Mouse (Mus musculus): ENCODE data around the gene Ptgr2. TPM values are rescaled to one million over a fixed set of nuclear protein-coding genes. Genes with fewer than 3 reads are reported as not detected.
A peak's percentile ranks its signal among the peaks of the same experiment; 100 is the strongest.
"Not testable (repeated sequence)": the region's sequence is repeated elsewhere in the genome, so short reads cannot be mapped to it uniquely, and the experiment has no call there.

Ptgr2 gene
- 19.9 and 21.6 TPM in 2 replicates for polyA plus RNA-seq (2016; fragmentation: Nextera tagmentation; extraction: Ambion mirVana)

DNA sequence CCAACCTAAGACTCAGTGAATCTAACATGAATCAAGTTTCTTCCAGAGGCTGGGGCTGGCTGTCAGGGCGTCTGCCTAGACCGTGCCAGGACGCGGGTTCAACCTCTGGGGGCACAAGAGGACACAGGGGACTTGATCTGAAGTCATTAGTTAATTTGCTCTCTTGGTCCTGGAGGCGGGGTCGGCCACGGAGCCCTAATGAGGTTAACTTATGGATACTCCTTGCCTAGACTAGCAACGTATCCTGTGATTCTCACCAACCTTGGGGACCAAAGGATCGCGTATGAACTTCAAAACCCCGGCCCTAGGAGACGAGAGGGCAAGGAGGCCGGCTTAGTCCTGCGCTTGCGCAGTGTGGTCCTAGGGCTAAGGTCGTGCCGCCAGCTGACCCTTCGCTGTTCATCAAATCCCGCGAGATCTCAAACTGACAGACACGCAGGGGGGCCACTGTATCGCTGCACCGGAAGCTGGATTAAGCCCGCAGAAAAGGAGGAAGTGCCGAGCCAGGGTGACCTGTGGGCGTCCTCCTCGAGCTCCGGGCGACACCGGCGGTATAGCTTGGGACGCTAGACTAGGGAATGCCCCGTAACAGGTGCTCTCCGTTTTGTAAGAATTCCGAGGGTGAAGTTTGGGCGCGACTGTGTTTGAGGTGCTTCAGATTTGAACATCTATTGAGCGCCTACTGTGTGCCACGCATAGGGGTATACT lies at the start of gene Ptgr2:
Ptgr2 (plus strand) TSS at position 348 of the 708 bp plus-strand sequence.
- Histone ChIP-seq H3K36me3 (no peaks in the 10 kb centered on the region), H3K4me1 (peaks cover 16% of the 10 kb centered on the region), H3K27ac (replicated peaks) (peak within 1 kb of the TSS; percentile 87), H3K9me3 (replicated peaks) (no peaks in the 10 kb centered on the region; the same call in 1 of the 2 replicates), H3K4me3 (peak within 1 kb of the TSS; percentile 60), H3K27me3 (ENCODE audit: low read depth, poor library complexity, severe bottlenecking) (no peaks in the 10 kb centered on the region)
- under 1% methylated on average over 39 of the region's 39 CpGs for WGBS
- DNase-seq (ENCODE audit: low spot score) = peak; percentile 96

DNA sequence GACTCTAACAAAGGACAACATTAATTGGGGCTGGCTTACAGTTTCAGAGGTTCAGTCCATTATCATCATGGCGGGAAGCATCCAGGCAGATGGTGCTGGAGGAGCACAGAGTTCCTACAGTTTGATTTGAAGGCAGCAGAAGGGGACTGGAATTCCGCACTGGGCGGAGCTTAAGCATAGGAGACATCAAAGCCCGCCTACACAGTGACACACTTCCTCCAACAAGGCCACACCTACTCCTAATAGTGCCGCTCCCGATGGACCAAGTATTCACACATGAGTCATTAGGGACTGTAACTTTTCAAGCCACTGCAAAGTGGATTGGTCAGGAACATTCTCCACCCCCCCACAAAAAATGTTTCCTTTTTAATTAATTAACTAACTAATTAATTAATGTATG lies 49.5 kb upstream of the Ptgr2 start:
- Histone ChIP-seq H3K4me3 (no peak overlapping the region), H3K4me1 (peaks cover 6% of the 10 kb centered on the region), H3K27me3 (ENCODE audit: low read depth, poor library complexity, severe bottlenecking) (no peaks in the 10 kb centered on the region), H3K9me3 (replicated peaks) (no peaks in the 10 kb centered on the region), H3K36me3 (no peaks in the 10 kb centered on the region), H3K27ac (replicated peaks) (no peak overlapping the region)
- WGBS = 96% methylated on average over 6 of the region's 6 CpGs
- DNase-seq (ENCODE audit: low spot score) = no peak

DNA sequence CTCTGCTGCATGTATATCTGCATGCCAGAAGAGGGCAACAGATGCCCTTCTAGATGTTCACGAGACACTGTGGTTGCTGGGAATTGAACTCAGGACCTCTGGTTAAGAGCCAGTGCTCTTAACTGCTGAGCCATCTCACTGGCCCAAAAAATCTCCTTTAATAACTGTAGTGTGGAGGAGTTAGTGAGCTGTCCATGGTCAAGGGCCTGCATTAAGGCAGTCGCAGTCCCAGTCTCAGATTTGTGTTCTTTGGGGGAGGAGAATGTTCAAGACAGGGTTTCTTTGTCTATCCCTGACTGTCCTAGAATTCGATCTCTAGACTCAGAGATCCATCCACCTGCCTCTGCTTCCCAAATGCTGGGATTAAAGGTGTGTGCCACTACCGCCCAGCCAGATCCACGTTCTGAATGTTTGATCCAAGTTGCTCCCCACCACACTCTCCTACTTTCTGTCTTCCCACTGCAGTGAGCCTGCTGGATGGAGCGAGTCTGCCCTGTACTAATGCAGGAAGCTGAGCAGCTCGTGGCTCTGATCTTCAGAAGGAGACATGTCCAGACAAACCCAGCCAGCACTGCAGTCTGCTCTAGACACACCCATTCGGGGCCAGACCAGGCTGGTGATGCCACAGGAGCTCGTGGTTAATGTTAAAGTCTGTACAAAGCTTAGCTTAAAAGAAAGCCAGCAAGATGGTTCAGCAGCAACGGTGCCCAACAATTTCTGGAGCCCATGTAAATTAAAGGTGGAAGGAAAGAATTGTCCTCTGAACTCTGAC lies 48.9 kb upstream of the Ptgr2 start:
- WGBS = 85% methylated on average over 10 of the region's 10 CpGs
- Histone ChIP-seq H3K27ac (replicated peaks) (no peak overlapping the region), H3K27me3 (ENCODE audit: low read depth, poor library complexity, severe bottlenecking) (no peaks in the 10 kb centered on the region)

DNA sequence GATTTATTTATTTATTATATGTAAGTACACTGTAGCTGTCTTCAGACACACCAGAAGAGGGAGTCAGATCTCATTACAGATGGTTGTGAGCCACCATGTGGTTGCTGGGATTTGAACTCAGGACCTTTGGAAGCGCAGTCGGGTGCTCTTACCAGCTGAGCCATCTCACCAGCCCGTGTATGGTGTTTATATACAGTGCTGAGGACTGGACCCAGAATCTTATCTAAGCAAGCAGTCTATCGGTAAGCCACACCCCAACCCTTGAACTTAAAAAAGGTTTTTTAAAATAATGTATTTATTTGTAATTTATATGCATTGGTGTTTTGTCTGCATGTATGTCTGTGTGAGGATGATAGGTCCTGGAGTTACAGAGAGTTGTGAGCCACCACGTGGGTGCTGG lies 48.0 kb upstream of the Ptgr2 start:
- H3K4me3 ChIP-seq; H3K9me3 ChIP-seq (replicated peaks); H3K27me3 ChIP-seq (ENCODE audit: low read depth, poor library complexity, severe bottlenecking); H3K4me1 ChIP-seq; H3K27ac ChIP-seq (replicated peaks); H3K36me3 ChIP-seq; DNase-seq (ENCODE audit: low spot score): not testable (repeated sequence)
- 89% methylated on average over 5 of the region's 5 CpGs for WGBS

More for the DNA sequence above, 48.9 kb upstream of the Ptgr2 start:
- no peak for DNase-seq (ENCODE audit: low spot score)
- Histone ChIP-seq H3K4me1 (peaks cover 6% of the 10 kb centered on the region), H3K9me3 (replicated peaks) (no peaks in the 10 kb centered on the region), H3K36me3 (no peaks in the 10 kb centered on the region), H3K4me3 (no peak overlapping the region)

DNA sequence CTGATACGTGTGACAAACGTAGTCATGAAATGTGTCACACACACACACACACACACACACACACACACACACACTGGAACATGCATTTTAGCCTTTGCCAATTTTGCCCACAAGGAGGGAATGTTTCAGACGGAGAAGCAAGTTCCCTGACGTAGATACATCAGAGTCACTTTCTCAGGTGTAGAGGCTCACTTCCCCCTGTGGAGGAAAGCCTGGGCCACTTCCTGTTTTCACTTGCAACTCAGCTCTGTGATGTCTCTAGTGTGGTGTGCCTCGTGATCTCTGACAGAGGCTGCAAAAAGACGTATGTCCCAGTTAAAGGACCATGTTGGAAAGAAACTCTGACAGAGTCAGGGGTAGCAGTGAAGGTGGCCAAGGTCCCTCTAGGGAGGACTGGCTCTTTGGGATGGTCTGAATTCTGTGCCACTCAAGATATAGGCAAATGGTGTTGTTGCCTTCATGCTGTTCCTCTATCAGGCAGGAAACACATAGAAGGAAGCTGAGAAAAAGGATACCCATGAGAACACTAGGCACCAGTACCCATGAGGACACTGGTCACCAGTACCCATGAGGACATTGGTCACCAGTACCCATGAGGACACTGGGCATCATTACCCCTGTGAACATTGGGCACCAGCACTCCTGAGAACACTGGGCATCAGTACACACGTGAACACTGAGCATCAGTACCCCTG lies 41.8 kb upstream of the Ptgr2 start:
- Histone ChIP-seq H3K4me1 (peaks cover 6% of the 10 kb centered on the region), H3K27ac (replicated peaks) (no peak overlapping the region), H3K27me3 (ENCODE audit: low read depth, poor library complexity, severe bottlenecking) (no peaks in the 10 kb centered on the region), H3K9me3 (replicated peaks) (no peaks in the 10 kb centered on the region), H3K36me3 (no peaks in the 10 kb centered on the region), H3K4me3 (no peak overlapping the region)
- DNase-seq (ENCODE audit: low spot score) = no peak
- 83% methylated on average over 7 of the region's 7 CpGs for WGBS

DNA sequence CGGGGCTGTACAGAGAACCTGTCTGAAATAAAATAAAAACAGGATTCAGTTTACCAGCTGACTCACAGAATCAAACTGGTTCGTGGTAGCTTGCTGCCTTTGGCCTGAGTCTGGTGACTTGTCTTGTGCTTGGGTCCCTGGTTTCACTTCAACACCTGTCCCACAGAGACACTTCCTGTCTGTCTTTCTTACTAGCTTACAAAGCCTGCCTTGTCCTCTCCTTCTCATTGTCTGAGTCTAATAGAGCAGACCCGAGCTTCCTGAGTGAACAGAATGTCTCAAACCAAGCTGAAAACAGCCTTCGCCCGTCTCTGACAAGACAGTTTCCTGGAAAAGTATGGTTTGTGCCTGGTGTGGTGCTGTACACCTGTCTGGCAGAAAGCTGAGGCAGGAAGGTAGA lies 39.3 kb upstream of the Ptgr2 start:
- DNase-seq (ENCODE audit: low spot score) = no peak
- WGBS = 70% methylated on average over 5 of the region's 5 CpGs
- Histone ChIP-seq H3K4me1 (no peaks in the 10 kb centered on the region), H3K9me3 (replicated peaks) (no peaks in the 10 kb centered on the region), H3K4me3 (no peak overlapping the region), H3K36me3 (no peaks in the 10 kb centered on the region), H3K27me3 (ENCODE audit: low read depth, poor library complexity, severe bottlenecking) (no peaks in the 10 kb centered on the region), H3K27ac (replicated peaks) (no peak overlapping the region)

DNA sequence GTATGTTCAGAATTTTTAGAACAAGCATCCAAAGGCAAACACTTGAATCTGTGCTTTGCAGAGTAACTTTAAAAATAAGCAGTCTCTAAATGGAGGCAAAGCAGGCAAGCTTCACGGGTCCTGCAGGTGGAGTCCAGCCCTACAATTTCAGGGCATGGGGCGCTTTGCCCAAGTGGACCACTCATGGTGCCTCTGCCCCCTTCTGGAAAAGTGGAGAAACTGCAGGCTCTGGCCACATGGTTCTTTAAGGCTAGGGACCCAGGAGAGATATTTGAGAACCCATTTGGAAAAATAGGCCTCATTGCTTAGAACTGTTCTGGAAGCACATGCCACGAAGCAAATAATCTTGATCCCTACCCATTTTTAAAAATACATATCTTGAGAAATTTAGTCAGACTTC lies 35.8 kb upstream of the Ptgr2 start:
- H3K27ac ChIP-seq (replicated peaks) = no peak overlapping the region
- no peaks in the 10 kb centered on the region for H3K4me1 ChIP-seq
- peaks cover 6% of the 10 kb centered on the region; the same call in 1 of the 2 replicates for H3K9me3 ChIP-seq (replicated peaks)
- WGBS = 7% methylated on average over 3 of the region's 3 CpGs
- no peak overlapping the region for H3K4me3 ChIP-seq
- DNase-seq (ENCODE audit: low spot score) = peak; percentile 70
- H3K36me3 ChIP-seq = no peaks in the 10 kb centered on the region
- H3K27me3 ChIP-seq (ENCODE audit: low read depth, poor library complexity, severe bottlenecking) = no peaks in the 10 kb centered on the region

DNA sequence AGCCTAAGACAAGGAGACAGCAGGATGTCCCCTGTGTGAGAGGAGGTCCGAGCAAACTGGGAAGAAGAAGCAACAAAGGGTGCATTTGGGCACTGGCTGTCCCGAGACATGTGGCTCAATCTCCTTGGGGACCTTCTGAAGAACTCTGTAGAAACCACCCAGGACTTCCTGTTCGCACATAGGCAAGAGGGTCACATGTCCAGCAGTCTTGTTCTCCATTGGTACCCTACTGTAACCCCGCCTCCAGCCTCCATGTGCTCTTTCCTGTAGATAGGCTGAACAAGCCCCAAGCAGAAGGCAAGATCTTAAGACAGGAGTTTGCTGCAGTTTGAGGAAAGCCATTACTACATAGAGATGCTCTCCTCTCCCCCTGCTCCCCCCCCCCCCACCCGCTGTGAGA lies 32.2 kb upstream of the Ptgr2 start:
- no peak overlapping the region for H3K27ac ChIP-seq (replicated peaks)
- WGBS = 88% methylated on average over 5 of the region's 5 CpGs
- H3K4me3 ChIP-seq = no peak overlapping the region
- H3K36me3 ChIP-seq = no peaks in the 10 kb centered on the region
- H3K27me3 ChIP-seq (ENCODE audit: low read depth, poor library complexity, severe bottlenecking) = no peaks in the 10 kb centered on the region
- DNase-seq (ENCODE audit: low spot score) = no peak
- H3K9me3 ChIP-seq (replicated peaks) = peaks cover 6% of the 10 kb centered on the region; the same call in 1 of the 2 replicates
- no peaks in the 10 kb centered on the region for H3K4me1 ChIP-seq

DNA sequence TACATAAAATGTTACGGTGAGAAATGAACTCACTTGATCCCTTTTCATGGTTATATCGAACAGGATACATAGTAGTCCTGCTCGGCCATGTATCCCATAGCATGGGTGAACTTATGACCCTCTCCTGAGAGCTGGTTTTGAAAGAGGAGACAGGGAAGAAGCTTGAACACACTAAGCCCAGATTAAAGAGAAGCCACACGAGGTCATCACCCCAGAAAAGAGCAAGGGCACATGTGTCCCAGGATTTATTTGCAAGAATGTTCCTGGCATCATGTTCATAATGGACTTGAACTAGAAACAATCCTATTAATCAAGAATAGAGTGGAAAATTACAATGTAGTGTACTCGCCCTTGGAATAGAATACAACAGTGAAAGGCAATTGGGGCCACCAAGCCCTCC lies 30.1 kb upstream of the Ptgr2 start:
- no peak overlapping the region for H3K4me3 ChIP-seq
- no peak overlapping the region for H3K27ac ChIP-seq (replicated peaks)
- H3K36me3 ChIP-seq = no peaks in the 10 kb centered on the region
- no peak for DNase-seq (ENCODE audit: low spot score)
- H3K27me3 ChIP-seq (ENCODE audit: low read depth, poor library complexity, severe bottlenecking) = no peaks in the 10 kb centered on the region
- no peaks in the 10 kb centered on the region for H3K4me1 ChIP-seq
- 74% methylated on average over 5 of the region's 5 CpGs for WGBS
- peaks cover 6% of the 10 kb centered on the region; the same call in 1 of the 2 replicates for H3K9me3 ChIP-seq (replicated peaks)

DNA sequence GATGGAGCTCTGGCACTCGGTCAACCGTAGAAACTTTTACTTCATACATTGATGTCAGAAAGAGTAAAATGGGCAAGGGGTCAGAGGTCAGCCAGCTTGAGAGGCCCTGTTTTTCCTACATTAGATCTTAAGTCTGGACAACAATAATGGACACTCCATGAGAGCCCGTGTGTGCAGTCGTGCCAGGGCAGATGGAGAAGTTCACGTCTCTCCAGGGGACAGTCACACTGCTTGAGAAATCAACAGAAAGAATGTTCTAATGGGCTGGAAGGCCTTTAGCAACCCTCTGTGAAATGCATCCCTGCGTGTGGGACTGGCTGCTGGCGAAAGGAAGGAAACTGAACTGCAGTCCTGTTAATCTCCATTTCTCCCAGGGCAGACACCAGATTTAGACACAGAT lies 24.7 kb upstream of the Ptgr2 start:
- Histone ChIP-seq H3K27ac (replicated peaks) (no peak overlapping the region), H3K4me3 (no peak overlapping the region), H3K27me3 (ENCODE audit: low read depth, poor library complexity, severe bottlenecking) (no peaks in the 10 kb centered on the region), H3K36me3 (no peaks in the 10 kb centered on the region), H3K9me3 (replicated peaks) (no peaks in the 10 kb centered on the region), H3K4me1 (peaks cover 7% of the 10 kb centered on the region)
- no peak for DNase-seq (ENCODE audit: low spot score)
- WGBS = 61% methylated on average over 7 of the region's 7 CpGs

DNA sequence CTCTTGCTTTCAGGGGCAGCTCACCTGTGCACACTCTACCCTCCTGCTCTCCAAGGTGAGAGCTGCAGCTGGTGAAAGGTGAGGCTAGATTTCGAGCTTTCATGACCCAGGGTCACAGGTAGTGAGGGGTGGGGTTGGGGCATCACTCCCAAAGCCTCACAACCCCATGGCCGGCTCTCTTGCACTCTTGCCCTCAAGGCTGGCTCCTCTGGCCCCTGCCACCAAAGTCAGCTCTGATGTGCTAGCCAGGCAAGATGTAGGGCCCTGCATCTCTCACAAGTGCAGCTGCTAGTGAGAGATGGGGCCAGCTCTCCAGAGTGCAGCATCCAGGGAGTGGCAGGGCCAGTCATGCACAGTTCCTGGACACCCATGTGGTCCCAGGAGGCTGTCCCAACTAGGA lies 17.8 kb upstream of the Ptgr2 start:
- Histone ChIP-seq H3K4me1 (no peaks in the 10 kb centered on the region), H3K27ac (replicated peaks) (no peak overlapping the region), H3K36me3 (no peaks in the 10 kb centered on the region), H3K4me3 (no peak overlapping the region), H3K9me3 (replicated peaks) (no peaks in the 10 kb centered on the region), H3K27me3 (ENCODE audit: low read depth, poor library complexity, severe bottlenecking) (no peaks in the 10 kb centered on the region)
- no peak for DNase-seq (ENCODE audit: low spot score)
- 71% methylated on average over 2 of the region's 2 CpGs for WGBS

DNA sequence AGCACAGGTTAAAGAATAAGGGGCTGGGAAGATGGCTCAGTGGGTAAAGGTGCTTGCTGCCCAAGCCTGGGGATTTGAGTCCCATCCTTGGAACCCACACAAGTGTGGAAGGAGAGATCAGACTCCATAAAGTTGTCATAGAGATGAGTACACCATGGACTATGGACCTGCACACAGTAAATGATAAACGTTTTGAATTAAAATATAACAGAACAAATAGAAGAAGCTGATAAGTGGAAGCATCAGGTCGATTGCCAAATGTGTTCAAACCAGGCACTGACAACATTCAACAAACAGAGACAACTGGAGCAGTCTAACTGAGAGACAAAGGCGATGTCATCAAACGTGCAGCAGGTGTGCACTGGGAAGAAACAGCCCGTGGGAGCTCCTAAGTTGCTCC lies 11.7 kb upstream of the Ptgr2 start:
- WGBS = 82% methylated on average over 5 of the region's 5 CpGs
- Histone ChIP-seq H3K27me3 (ENCODE audit: low read depth, poor library complexity, severe bottlenecking) (no peaks in the 10 kb centered on the region), H3K9me3 (replicated peaks) (no peaks in the 10 kb centered on the region), H3K4me3 (no peak overlapping the region), H3K4me1 (peaks cover 13% of the 10 kb centered on the region), H3K36me3 (no peaks in the 10 kb centered on the region), H3K27ac (replicated peaks) (no peak overlapping the region)
- no peak for DNase-seq (ENCODE audit: low spot score)

DNA sequence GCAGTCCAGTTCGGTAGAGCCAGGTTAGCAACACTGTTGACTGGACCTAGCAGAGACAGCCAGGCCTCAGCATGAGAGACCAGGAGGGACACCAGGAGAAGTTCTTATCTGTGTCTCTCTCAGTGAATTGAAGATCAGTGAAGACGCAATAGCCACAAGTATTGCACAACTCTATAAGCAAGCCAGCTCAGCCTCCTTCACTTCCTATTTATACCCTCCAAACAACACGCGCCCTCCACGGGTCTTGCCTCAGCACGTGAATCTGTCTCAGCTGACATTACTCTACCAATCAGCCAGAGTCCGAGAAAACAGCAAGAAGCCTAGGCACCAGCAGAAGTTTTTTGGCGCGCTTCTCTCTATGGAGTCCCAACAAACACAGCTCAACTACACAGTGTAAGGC lies 9.7 kb upstream of the Ptgr2 start:
- no peak for DNase-seq (ENCODE audit: low spot score)
- WGBS = 93% methylated on average over 9 of the region's 9 CpGs
- no peaks in the 10 kb centered on the region for H3K9me3 ChIP-seq (replicated peaks)

More for the DNA sequence above, 9.7 kb upstream of the Ptgr2 start:
- Histone ChIP-seq H3K36me3 (no peaks in the 10 kb centered on the region), H3K4me1 (peaks cover 14% of the 10 kb centered on the region), H3K27me3 (ENCODE audit: low read depth, poor library complexity, severe bottlenecking) (no peaks in the 10 kb centered on the region), H3K27ac (replicated peaks) (no peak overlapping the region), H3K4me3 (no peak overlapping the region)
